ENCODE assay signal across 8 mouse cellular contexts in the genomic region with DNA sequence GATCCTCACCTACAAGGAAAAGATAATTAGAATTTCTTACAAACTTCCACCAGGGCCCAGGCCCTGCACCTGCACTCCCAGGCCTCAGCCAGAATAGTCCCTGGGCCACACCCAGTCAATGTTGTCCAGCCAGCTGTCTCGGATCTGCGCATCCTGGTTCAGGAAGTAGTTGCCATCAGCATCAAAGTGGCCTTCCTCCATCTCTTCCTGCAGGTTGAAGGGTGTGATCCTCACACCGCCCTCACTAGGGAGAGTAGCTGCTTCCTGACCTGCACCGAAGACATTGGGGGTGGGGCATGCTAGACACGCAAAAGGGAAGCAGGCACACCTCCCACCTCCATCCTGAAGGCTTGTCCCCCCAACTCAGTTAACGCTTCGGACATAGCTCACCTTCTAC. TPM values are rescaled to one million over a fixed set of nuclear protein-coding genes. Genes with fewer than 3 reads are reported as not detected.
DNase-seq lines count a peak whose midpoint lies in the region; ATAC-seq and TF ChIP-seq lines count a peak whose summit lies in the region.

No protein-coding gene starts in this region.

- H3K4me2 ChIP-seq in embryonic facial prominence, embryonic 12.5 days (replicated peaks): peak overlapping the region; percentile 87
- H3K4me2 ChIP-seq in intestine, embryonic 14.5 days (ENCODE audit: low read length): peak overlapping the region; percentile 75
- peak overlapping the region; percentile 77 for H3K4me2 ChIP-seq in neural tube, embryonic 13.5 days

- WGBS in embryonic facial prominence, embryonic 12.5 days: 80% methylated on average over 7 of the region's 7 CpGs
- WGBS in intestine, embryonic 14.5 days: 62% methylated on average over 7 of the region's 7 CpGs
- WGBS in neural tube, embryonic 13.5 days: 77% methylated on average over 7 of the region's 7 CpGs

- H3K27me3 ChIP-seq in embryonic facial prominence, embryonic 12.5 days: no peaks in the 10 kb centered on the region
- H3K27me3 ChIP-seq in intestine, embryonic 14.5 days (replicated peaks; ENCODE audit: control insufficient read depth, insufficient read depth, low read length): no peaks in the 10 kb centered on the region
- no peaks in the 10 kb centered on the region for H3K27me3 ChIP-seq in neural tube, embryonic 13.5 days

- intact Hi-C loops in left cerebral cortex, adult 2 months (cut with DNase I): no loop called here
- intact Hi-C loops in left cerebral cortex, postnatal 14 days (cut with DNase I): no loop called here

- H3K4me1 ChIP-seq in embryonic facial prominence, embryonic 12.5 days: peaks cover 23% of the 10 kb centered on the region
- H3K4me1 ChIP-seq in intestine, embryonic 14.5 days (replicated peaks; ENCODE audit: control insufficient read depth, insufficient read depth, low read length): peaks cover 14% of the 10 kb centered on the region
- peaks cover 34% of the 10 kb centered on the region for H3K4me1 ChIP-seq in neural tube, embryonic 13.5 days (replicated peaks)

- peak overlapping the region; percentile 74 for H3K4me3 ChIP-seq in left cerebral cortex, adult 2 months
- H3K4me3 ChIP-seq in embryonic facial prominence, embryonic 12.5 days: peak overlapping the region; percentile 61
- peak overlapping the region; percentile 63 for H3K4me3 ChIP-seq in intestine, embryonic 14.5 days (ENCODE audit: low read depth, low read length)
- peak overlapping the region; percentile 73 for H3K4me3 ChIP-seq in neural tube, embryonic 13.5 days

- peak overlapping the region; percentile 77 for H3K9ac ChIP-seq in embryonic facial prominence, embryonic 12.5 days
- peak overlapping the region; percentile 73 for H3K9ac ChIP-seq in intestine, embryonic 14.5 days (ENCODE audit: low read length)
- H3K9ac ChIP-seq in neural tube, embryonic 13.5 days: peak overlapping the region; percentile 81

- TF ChIP-seq CTCF in left cerebral cortex, adult 2 months (IDR thresholded peaks at IDR 0.05): no peak

- no peak overlapping the region for H3K27ac ChIP-seq in left cerebral cortex, adult 2 months
- 0 out of 2 replicates have a peak overlapping the region, but pooled peaks have one; percentile 91 for H3K27ac ChIP-seq in embryonic facial prominence, embryonic 12.5 days
- no peak overlapping the region for H3K27ac ChIP-seq in intestine, embryonic 14.5 days (ENCODE audit: low read depth)
- no peak overlapping the region for H3K27ac ChIP-seq in neural tube, embryonic 13.5 days (replicated peaks)

- ATAC-seq in embryonic facial prominence, embryonic 12.5 days (ENCODE audit: insufficient number of reproducible peaks, insufficient read depth, low FRiP score, low TSS enrichment): no peak
- ATAC-seq in intestine, embryonic 14.5 days (replicated peaks; ENCODE audit: low FRiP score, low TSS enrichment, low read depth): no peak
- ATAC-seq in neural tube, embryonic 13.5 days (ENCODE audit: low read depth): no peak

- H3K9me3 ChIP-seq in embryonic facial prominence, embryonic 12.5 days: no peaks in the 10 kb centered on the region
- no peaks in the 10 kb centered on the region for H3K9me3 ChIP-seq in intestine, embryonic 14.5 days (ENCODE audit: control insufficient read depth, low read length)
- no peaks in the 10 kb centered on the region for H3K9me3 ChIP-seq in neural tube, embryonic 13.5 days

- DNase-seq in left cerebral cortex, adult 2 months (ENCODE audit: extremely low spot score in 1 of 2, low spot score in 2 of 2): no peak
- DNase-seq in left cerebral cortex, postnatal 14 days (ENCODE audit: low spot score in 2 of 2): no peak
- DNase-seq in intestine, embryonic 14.5 days (ENCODE audit: low spot score): no peak
- DNase-seq in right cerebral cortex, postnatal 10 days (ENCODE audit: low spot score in 2 of 2): no peak
- no peak for DNase-seq in spleen, adult 12 weeks (ENCODE audit: low spot score)
- no peak for DNase-seq in kidney, postnatal 4 days

- peaks cover 67% of the 10 kb centered on the region for H3K36me3 ChIP-seq in embryonic facial prominence, embryonic 12.5 days
- peaks cover 69% of the 10 kb centered on the region for H3K36me3 ChIP-seq in intestine, embryonic 14.5 days (ENCODE audit: control insufficient read depth, insufficient read depth, low read length)
- peaks cover 72% of the 10 kb centered on the region for H3K36me3 ChIP-seq in neural tube, embryonic 13.5 days

RNA-seq across cellular contexts. Expression of a gene that starts 1.2 kb away (rescaled TPM):
- 10 to 100 TPM; 77.7 to 80.8 TPM for total RNA-seq in left cerebral cortex, adult 2 months (2021)
- total RNA-seq in left cerebral cortex, postnatal 14 days (2021): 10 to 100 TPM; 73.9 to 84.5 TPM
- 73.7 and 82.5 TPM in 2 replicates for polyA plus RNA-seq in embryonic facial prominence, embryonic 12.5 days (2016; fragmentation: Nextera tagmentation; extraction: Ambion mirVana)
- polyA plus RNA-seq in intestine, embryonic 14.5 days (2014; fragmentation: Nextera tagmentation; extraction: Ambion mirVana): 44.4 and 46.9 TPM in 2 replicates
- 78.7 and 80.0 TPM in 2 replicates for polyA plus RNA-seq in neural tube, embryonic 13.5 days (2015; fragmentation: Nextera tagmentation; extraction: Ambion mirVana)

RNA-seq across cellular contexts. Expression of a gene that starts 13.6 kb away (rescaled TPM):
- 100 to 1,000 TPM in 1 of 2 experiments, 10 to 100 TPM in 1; 91.9 to 110 TPM for total RNA-seq in left cerebral cortex, adult 2 months (2021)
- total RNA-seq in left cerebral cortex, postnatal 14 days (2021): 10 to 100 TPM; 82.8 to 83.9 TPM
- 41.1 and 43.4 TPM in 2 replicates for polyA plus RNA-seq in embryonic facial prominence, embryonic 12.5 days (2016; fragmentation: Nextera tagmentation; extraction: Ambion mirVana)
- 21.3 and 21.4 TPM in 2 replicates for polyA plus RNA-seq in intestine, embryonic 14.5 days (2014; fragmentation: Nextera tagmentation; extraction: Ambion mirVana)
- 32.3 and 32.9 TPM in 2 replicates for polyA plus RNA-seq in neural tube, embryonic 13.5 days (2015; fragmentation: Nextera tagmentation; extraction: Ambion mirVana)

RNA-seq across cellular contexts. Expression of a gene that starts 14.1 kb away (rescaled TPM):
- total RNA-seq in left cerebral cortex, adult 2 months (2021): 1 to 10 TPM; 2.7 to 3.3 TPM
- 1 to 10 TPM; 1.7 to 4.2 TPM for total RNA-seq in left cerebral cortex, postnatal 14 days (2021)
- 65.2 and 79.2 TPM in 2 replicates for polyA plus RNA-seq in embryonic facial prominence, embryonic 12.5 days (2016; fragmentation: Nextera tagmentation; extraction: Ambion mirVana)
- 10.8 and 12.9 TPM in 2 replicates for polyA plus RNA-seq in intestine, embryonic 14.5 days (2014; fragmentation: Nextera tagmentation; extraction: Ambion mirVana)
- 27.7 and 63.1 TPM in 2 replicates for polyA plus RNA-seq in neural tube, embryonic 13.5 days (2015; fragmentation: Nextera tagmentation; extraction: Ambion mirVana)

RNA-seq across cellular contexts. Expression of a gene that starts 38.2 kb away (rescaled TPM):
- total RNA-seq in left cerebral cortex, adult 2 months (2021): 10 to 100 TPM; 17.8 to 20.5 TPM
- 10 to 100 TPM; 17.7 to 19.2 TPM for total RNA-seq in left cerebral cortex, postnatal 14 days (2021)
- polyA plus RNA-seq in embryonic facial prominence, embryonic 12.5 days (2016; fragmentation: Nextera tagmentation; extraction: Ambion mirVana): 63.2 and 63.3 TPM in 2 replicates
- 16.8 and 18.5 TPM in 2 replicates for polyA plus RNA-seq in intestine, embryonic 14.5 days (2014; fragmentation: Nextera tagmentation; extraction: Ambion mirVana)
- polyA plus RNA-seq in neural tube, embryonic 13.5 days (2015; fragmentation: Nextera tagmentation; extraction: Ambion mirVana): 54.7 and 58.0 TPM in 2 replicates

RNA-seq across cellular contexts. Expression of a gene that starts 38.3 kb away (rescaled TPM):
- 1 to 10 TPM; 3.5 to 6.4 TPM for total RNA-seq in left cerebral cortex, adult 2 months (2021)
- total RNA-seq in left cerebral cortex, postnatal 14 days (2021): 1 to 10 TPM; 5.9 to 6.3 TPM
- polyA plus RNA-seq in embryonic facial prominence, embryonic 12.5 days (2016; fragmentation: Nextera tagmentation; extraction: Ambion mirVana): 34.0 and 39.7 TPM in 2 replicates
- 12.9 and 14.4 TPM in 2 replicates for polyA plus RNA-seq in intestine, embryonic 14.5 days (2014; fragmentation: Nextera tagmentation; extraction: Ambion mirVana)
- 16.2 and 23.7 TPM in 2 replicates for polyA plus RNA-seq in neural tube, embryonic 13.5 days (2015; fragmentation: Nextera tagmentation; extraction: Ambion mirVana)
